Comparison of ENCODE assay signal across 22 mouse cellular contexts in the genomic region with DNA sequence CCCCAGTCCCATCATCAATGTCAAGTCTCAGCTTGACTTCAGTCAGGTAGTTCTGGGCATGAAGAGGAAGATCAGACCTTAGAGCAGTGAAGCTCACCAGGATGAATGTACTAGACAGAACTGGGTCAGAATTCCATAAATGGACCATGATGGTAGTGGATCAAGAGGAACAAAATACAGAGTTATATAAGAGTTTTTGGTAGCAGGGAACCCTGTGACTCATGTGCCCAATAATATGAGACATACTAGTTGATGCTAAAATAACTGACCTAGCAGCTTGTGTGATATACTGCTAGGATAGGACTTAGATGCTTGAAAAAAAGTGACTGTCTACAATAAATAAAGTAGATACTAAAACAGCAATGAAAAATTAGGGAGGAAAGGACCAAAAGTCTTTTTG.
"Had no signal": no experiment of that assay in that cellular context is flagged by ENCODE, and none has a peak within 500 bp of the region (broad histone marks: within the 10 kb centered on the region; RNA-seq: fewer than 3 reads in every experiment).

No protein-coding gene starts in this region.

- DNase-seq: heart, postnatal 10 days; heart, postnatal 14 days; heart, postnatal 36 days; heart, postnatal 4 days; kidney, adult 11 months; kidney, adult 18-20 months; kidney, adult 2 months; kidney, adult 8-10 months; kidney, adult 9 months; kidney, postnatal 10 days; kidney, postnatal 14 days; kidney, postnatal 25 days; kidney, postnatal 36 days; kidney, postnatal 4 days; layer of hippocampus, adult 9-11 months; layer of hippocampus, postnatal 36 days had no signal

- ATAC-seq: hindbrain, embryonic 16.5 days; hindbrain, postnatal 0 days; inflammation-experienced regulatory T-cells, adult 6 months; intestine, embryonic 15.5 days; intestine, embryonic 16.5 days; intestine, postnatal 0 days had no signal
